Mouse (Mus musculus) brain, adult 2 months (tissue): Measurements from ENCODE around the gene Srgap1.

Experiments
- DNase-seq: peaks from one replicate; pipeline ENCODE4 v3.0.0; 2011; ENCODE audit warnings: low read depth, low spot score

Srgap1 gene

GRCm38 (mm10) chr10:121882461-121882860 is 164.7 kb downstream of the Srgap1 start:
- peak; percentile 76 for DNase-seq

GRCm38 (mm10) chr10:121878855-121879254 is 168.3 kb downstream of the Srgap1 start:
- no peak for DNase-seq

DNA sequence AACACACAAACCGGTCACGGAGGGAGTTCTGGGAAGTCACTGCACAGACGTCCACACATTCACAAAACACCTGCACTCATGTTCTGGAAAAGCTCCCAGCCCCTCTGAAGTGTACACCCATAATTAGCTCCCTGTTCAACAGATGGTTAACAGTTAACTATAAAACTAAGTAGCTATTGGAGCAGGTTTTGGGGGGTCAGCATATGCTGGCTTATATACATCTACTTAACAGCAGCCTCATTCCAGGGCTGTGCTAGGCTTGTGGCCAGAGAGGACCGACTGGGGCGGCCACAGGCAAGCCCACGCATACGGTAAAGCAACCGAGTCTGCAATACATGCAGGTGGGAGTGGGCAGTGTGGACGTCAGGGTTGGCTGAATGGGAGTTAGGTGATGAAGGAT is 169.2 kb downstream of the Srgap1 start:
- DNase-seq = no peak

DNA sequence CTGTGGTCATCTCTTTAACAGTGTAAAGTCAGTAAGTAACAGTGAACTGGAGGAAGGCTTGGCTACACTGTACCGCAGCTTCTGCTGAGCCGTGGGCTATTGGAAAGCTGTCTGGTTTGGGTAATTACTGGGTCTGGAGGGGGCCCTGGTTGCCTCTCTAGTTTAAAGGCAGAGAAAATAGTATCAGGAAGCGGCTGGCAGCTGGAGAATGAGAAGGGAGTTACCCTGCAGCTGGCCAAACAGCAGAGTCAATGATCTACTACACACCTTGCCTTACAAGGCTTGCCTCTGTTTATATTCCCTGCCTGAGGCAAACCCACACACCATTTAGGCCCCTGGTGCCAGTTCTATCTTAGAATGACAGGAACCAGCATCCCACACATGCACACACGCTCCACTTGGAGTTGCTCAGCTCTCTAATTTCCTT is 174.0 kb downstream of the Srgap1 start:
- peak; percentile 58 for DNase-seq

GRCm38 (mm10) chr10:121869941-121870340 is 177.2 kb downstream of the Srgap1 start:
- no peak for DNase-seq

DNA sequence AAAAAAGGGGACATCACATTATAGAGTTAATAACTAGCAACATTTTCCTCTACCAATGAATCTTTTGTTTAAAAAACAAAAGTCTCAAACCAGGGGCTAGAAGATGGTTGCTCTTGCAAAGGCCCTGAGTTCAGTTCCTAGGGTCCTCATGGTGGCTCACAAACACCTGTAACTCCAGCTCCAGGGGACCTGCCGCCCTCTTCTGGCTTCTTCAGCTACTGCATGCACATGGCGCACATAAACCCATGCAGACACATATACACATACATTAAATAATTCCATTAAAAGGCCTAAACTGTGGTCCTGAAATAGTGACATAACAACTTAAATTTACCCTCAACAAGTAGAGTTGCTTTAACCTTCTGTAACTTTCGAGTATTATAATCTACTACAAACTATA is 178.9 kb downstream of the Srgap1 start:
- DNase-seq = no peak

DNA sequence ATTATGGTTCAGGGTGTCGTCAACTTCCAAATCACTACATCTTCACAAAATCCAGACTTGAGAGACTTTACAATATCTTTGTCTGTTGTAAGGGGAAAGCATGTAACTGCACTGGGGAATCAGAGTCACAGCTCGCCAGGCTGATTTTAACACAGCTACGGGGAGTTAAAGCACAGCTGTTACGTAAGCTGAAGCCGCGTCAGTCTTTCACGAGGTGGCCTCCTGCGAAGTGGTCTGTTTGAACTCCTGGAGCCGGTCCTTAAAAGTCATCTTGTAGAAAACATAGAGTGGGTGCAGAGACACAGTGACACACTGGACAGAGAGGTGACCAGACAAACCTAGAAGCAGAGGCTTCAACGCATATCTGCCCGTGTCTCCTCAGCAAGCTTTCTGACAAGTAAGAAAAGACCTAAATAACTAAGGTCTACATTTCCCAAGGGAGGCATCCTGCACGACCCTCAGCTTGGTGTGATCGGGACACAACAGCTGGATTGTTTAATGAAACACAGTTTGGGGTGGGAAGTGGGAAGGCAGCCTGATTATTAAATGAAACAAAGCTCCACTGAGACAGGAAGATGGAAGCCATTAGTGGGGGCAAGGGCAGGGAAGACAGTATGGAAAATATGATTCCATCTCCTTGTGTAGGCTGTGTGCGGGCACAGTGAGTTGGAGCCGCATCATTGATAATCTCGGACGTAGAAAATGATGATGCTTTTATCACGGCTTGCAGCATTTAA is 181.4 kb downstream of the Srgap1 start:
- peak; percentile 47 for DNase-seq

DNA sequence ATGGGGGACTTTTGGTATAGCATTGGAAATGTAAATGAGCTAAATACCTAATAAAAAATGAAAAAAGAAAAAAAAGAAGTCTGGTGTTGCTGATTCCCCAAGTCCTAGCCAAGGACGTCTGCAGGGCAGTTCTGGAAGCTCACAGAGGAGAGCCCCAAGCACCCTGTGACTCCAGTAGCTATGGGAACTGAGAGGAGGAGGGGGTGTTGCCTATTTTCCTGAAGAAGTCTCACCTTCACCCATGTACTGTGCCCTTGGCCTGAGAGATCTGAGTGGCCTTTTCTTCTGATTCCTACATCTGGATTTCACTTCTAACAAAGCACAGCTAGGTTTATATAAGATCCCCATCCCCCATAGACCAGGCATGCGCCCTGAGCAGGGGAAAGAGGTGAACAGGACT is 186.2 kb downstream of the Srgap1 start:
- DNase-seq = no peak

DNA sequence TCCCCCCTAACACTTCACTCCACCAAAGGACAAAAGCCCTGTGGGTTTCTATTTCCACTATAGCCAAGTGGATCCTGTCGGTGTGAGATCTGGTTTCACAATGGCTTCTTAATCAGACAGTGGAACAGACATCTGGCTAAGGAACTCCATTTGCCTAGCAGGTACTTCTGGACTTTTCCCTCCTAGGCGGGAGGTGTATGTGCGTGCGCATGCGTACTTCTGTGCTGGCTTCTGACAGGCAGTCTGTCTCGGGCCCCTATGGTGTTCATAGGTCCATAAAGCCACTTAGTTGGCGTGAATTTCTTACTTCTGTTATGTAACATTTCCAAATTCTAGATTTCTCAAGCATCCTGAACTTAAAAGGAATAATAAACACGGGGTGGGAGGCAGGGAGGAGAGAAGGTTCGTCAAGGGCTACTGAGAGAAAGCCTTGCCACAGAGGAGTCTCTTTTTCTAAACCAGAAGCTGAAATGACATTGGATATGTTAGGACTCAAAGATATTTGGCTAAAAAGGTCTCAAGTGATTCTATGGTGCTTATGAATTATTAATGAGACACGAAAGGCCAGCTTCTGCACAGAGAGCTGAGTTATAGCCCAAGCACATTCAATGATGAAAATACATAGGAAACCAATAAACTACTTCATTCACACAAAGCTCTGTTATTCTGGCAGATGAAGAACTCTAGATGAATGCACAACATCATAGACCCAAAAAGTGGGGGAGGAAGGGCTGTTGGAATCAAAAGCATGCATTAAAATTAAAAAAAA is 187.1 kb downstream of the Srgap1 start:
- peak; percentile 15 for DNase-seq

DNA sequence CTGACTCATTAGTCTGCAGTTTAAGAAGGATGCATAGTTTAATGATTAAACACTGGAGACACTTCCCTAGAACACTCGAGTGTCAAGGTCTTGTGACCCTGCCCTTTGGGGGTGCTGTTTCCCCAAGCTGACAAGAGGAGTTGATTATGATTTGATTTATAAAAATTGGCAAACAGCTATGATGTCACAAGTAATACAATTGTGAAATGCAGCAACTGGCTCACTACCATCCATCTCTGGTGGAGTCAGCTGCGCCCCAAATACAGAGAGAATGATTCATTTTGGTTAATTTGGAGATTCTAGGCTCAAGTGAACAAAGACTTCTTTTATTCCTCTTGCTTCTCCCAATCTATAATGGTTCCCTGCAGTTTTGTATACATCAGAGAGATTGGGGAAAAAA is 188.2 kb downstream of the Srgap1 start:
- DNase-seq = peak; percentile 82

DNA sequence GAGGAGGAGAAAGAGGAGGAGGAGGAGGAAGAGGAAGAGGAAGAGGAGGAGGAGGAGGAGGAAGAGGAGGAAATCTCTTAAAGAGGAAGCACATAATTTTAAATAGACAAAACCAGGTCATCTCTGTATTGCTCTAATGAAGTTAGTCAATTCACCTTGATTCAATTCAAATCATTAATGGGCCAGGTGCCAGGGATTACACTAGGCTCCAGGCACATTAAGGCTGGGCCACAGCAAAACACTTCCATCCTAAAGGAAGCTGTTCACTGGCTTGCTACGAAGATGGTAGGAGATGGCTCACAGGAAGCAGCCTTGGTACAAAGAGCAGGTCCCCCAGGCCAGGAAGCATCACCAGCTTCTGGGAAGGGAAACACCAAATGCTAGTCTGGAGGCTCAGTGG is 189.0 kb downstream of the Srgap1 start:
- no peak for DNase-seq

GRCm38 (mm10) chr10:121855863-121856446 is 191.2 kb downstream of the Srgap1 start:
- DNase-seq = no peak

- no peak for DNase-seq
Observed at GRCm38 (mm10) chr10:121853385-121853808, 193.7 kb downstream of the Srgap1 start.

DNA sequence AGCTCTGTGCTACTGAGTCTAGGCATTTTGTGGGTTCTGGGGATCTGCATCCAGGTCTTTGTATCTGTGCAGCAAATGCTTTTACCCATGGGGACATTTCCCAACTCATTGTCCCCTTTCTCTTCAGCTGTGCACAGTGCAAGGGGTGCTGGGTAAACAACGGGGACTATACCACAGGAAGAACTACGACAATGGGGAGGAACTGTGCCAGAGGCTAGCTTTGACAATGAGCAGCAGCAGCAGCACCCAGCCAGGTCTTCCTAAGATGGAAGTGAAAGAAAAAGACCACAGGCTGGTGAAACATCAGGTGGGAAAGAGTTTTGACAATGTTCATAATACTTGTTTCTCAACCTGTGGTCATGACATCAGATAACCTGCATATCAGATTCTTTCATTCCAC is 197.6 kb downstream of the Srgap1 start:
- no peak for DNase-seq

GRCm38 (mm10) chr10:121845677-121846076 is 201.4 kb downstream of the Srgap1 start:
- DNase-seq = peak; percentile 61

DNA sequence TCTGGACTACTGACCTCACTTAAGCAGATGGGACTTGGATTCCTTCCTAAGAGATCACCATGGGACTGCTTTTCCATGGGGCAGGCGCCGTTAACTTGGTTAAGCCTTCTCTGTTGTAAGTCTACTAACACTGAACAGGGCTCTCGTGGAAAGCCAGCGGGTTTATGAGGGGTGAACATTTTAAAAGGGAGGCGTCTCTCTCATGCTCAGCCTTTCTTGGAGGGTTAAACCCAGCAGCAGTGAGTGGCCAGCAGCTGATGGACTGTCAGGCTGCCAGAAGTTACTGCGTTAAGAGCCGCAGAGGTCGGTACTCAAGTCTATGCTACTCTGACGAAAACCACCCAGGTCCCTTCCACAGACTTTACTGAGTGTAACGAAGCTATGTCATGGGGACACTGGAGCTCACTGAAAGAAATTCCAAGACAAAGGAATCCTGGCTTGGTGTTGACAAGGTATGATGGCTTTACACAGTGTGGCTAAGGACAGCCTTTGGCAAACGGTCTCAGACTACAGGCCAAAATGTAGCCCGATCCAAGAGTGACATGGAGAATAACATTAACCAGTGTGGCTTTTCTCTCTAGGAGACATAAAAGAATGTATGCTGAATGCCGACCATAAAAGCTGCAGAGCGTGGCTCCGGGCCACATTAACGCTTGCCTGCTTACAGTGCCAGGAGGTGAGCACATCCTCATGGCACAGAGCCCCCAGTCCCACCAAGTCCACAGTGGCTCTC is 209.8 kb downstream of the Srgap1 start:
- DNase-seq = no peak

GRCm38 (mm10) chr10:121836507-121837165 is 210.5 kb downstream of the Srgap1 start:
- DNase-seq = peak; percentile 69

DNA sequence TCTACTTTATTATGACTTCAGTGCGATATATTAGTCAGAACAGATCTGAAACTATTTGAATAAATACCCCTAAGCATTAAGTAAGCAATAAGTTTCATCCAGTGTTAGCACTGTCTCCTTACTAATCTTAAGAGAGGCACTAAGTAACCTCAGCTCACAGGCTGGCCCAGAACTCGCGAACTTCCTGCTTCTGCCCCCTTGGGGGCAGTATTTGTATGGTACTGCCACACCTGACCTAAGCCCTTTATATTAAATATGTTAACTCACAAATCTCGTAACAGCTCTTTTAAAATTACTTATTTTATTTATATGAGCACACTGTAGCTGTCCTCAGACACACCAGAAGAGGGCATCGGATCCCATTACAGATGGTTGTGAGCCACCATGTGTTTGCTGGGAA is 213.7 kb downstream of the Srgap1 start:
- DNase-seq = no peak

DNA sequence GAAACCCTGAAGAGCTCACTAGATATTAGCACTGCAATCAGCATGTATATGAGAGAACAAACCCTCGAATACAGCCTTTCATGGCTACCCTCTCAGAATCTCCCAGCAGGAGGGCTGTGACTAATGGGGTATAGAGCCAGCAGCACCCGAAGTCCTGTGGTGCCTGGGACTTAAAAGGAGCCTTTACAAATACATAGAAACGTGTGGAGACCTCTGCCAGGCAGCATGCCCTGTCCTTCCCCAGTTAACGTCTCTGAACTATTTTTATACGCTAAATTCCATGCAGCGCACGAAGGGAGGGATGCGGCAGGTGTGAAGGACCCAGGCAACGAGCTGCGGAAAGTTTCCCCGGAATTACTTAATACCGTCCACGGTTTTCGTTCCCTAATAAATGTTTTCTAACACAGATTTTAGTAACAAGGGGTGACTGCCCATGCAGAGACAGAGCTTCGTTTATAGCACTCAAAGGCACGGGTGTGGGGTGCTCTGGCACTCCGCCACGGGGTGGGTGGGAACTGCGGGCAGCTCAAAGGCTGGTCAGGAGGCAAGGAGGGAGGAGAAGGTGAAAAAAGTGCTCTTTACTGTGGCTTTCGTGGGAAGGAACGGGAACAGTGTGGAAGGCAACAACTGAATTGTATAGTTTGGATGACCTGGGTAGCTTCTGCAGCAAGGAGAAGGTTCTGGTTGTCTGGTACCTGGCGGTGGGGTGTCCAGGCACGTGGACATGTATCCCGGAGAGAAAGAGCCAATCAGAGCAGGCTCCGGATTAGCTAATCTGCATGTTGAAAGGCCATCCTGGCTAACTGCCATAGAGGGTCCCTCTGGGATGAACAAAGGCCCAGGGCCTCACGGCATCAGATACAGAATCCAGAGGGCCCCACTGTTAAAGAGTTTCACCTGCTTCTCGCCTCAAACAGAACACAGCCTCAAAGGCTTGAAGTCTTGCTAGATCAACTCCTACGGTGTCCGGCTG is 216.5 kb downstream of the Srgap1 start:
- DNase-seq = peak; percentile 47

- no peak for DNase-seq
Observed at GRCm38 (mm10) chr10:121829800-121830303, 217.3 kb downstream of the Srgap1 start.
